Mouse (Mus musculus) lung, embryonic 16.5 days (tissue): ENCODE measurements at regions not wholly inside any gene's neighbourhood (a gene's known extent, or its start where the extent isn't known, plus 50 kb on each side); places are given as distances from the start of the nearest gene placed in this dataset.

ENCODE experiments used
- ATAC-seq: fragments of 200-750 bp; cut with Nextera tagmentation; 2 replicates; pipeline ENCODE4 v1.8.0; 2017; ENCODE audit warnings: low read depth, mild to moderate bottlenecking, moderate library complexity
- H3K27ac ChIP-seq: fragments of 300-500 bp; sonication (generic); 2 replicates; pipeline ENCODE4 v1.5.1; 2014; ENCODE audit warnings: mild to moderate bottlenecking, control low read depth, low read length
- H3K27me3 ChIP-seq: fragments of 300-500 bp; sonication (generic); 2 replicates; pipeline ENCODE4 v1.6.1; 2014; ENCODE audit warnings: low read depth, low read length, mixed read lengths; ENCODE audit not compliant: control insufficient read depth, insufficient read depth
- H3K36me3 ChIP-seq: fragments of 300-500 bp; sonication (generic); 2 replicates; pipeline ENCODE4 v1.6.1; 2014; ENCODE audit warnings: low read length; ENCODE audit not compliant: control insufficient read depth, insufficient read depth
- H3K4me1 ChIP-seq: fragments of 300-500 bp; sonication (generic); replicated peaks from 2 replicates; pipeline ENCODE4 v1.6.1; 2014; ENCODE audit warnings: low read length, mixed read lengths; ENCODE audit not compliant: control insufficient read depth, insufficient read depth
- H3K4me2 ChIP-seq: fragments of 300-500 bp; sonication (generic); 2 replicates; pipeline ENCODE4 v1.6.1; 2014; ENCODE audit warnings: low read depth, low read length, control low read depth
- H3K4me3 ChIP-seq: fragments of 300-500 bp; sonication (generic); 2 replicates; pipeline ENCODE4 v1.5.1; 2014; ENCODE audit warnings: mild to moderate bottlenecking, low read length, control low read depth
- H3K9ac ChIP-seq: fragments of 300-500 bp; sonication (generic); 2 replicates; pipeline ENCODE4 v1.6.1; 2014; ENCODE audit warnings: low read length, control low read depth
- H3K9me3 ChIP-seq: fragments of 300-500 bp; sonication (generic); 2 replicates; pipeline ENCODE4 v1.6.1; 2016; ENCODE audit warnings: low read length; ENCODE audit not compliant: control insufficient read depth
- WGBS: fragments of 180-500 bp; shearing (Covaris S2); extraction: QIAGEN DNeasy Blood & Tissue Kit; methylation state at CpG from one replicate; pipeline ENCODE4 v1.1.7; 2014; 5-methylcytosine and 5-hydroxymethylcytosine counted together

DNA sequence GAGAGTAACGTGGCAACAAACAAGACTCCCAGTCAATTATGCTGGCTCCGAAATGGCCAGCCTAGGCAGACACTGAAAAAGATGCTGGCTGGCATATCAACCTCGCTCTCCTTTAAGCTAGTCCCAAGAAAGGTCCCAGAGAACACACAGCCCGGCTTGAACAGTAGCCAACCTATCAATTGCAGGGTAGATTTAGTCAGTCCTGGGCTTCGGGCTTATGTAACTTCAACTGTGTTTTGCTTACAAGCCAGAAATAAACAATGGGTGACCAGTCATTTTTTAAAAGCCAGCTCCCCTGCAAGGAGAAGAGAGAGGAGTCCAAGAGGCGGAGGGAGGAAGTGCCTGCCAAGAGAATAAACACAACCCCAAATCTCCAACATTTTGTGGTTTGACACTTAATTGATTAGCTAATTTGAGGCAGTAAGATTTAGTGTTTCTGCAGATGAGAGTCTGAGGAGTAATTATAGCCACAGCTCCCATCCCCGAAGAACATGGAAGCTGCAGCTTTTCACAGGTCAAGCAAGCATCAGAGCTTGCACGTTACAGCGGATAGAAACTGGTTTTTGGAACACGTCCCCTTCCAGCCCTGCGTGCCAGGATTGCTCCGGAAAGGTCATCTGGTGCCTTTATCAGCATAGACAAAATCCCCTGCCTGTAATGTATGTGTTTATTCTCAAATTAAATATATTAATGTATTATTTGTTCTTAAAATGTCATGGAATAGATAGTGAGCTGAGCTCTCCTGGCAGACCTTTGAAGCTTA is 322.1 kb downstream of the Gm45692 start:
- no peaks in the 10 kb centered on the region for H3K9me3 ChIP-seq
- no peak overlapping the region for H3K4me3 ChIP-seq
- peak; percentile 69 for ATAC-seq
- WGBS, result 32% methylated on average over 12 of the region's 12 CpGs
- H3K27ac ChIP-seq, result no peak overlapping the region
- H3K4me2 ChIP-seq, result peak overlapping the region; percentile 8; the same call in 1 of the 2 replicates
- no peak overlapping the region for H3K9ac ChIP-seq
- no peaks in the 10 kb centered on the region for H3K27me3 ChIP-seq
- H3K36me3 ChIP-seq, result no peaks in the 10 kb centered on the region
- H3K4me1 ChIP-seq, result no peaks in the 10 kb centered on the region; the same call in none of the 2 replicates

DNA sequence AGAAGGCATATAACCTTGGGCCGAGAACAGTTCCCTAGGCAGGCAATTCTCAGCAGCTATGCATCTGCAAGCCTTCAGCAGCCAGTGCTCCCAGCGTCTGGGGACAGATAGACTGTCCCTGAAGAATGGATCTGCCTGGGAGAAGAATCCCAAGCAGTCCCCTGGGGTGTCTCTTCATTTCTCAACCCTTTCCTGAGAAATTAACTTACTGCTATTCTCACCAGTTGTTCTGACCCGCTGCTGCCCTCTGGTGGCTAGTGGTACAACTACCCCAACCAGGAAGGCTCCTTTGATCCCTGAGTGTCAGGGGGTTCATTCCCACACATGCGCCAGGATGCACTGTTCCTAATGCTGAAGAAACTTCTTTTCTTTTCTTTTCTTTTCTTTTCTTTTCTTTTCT is 323.7 kb downstream of the Gm45692 start:
- ATAC-seq, result 0 out of 2 replicates have a peak, but pooled peaks have one; percentile 10
- Histone ChIP-seq H3K27ac (no peak overlapping the region), H3K4me2 (no peak overlapping the region), H3K4me3 (no peak overlapping the region), H3K27me3 (no peaks in the 10 kb centered on the region), H3K9me3 (no peaks in the 10 kb centered on the region), H3K36me3 (no peaks in the 10 kb centered on the region), H3K4me1 (no peaks in the 10 kb centered on the region; the same call in none of the 2 replicates), H3K9ac (no peak overlapping the region)
- 48% methylated on average over 4 of the region's 4 CpGs for WGBS

DNA sequence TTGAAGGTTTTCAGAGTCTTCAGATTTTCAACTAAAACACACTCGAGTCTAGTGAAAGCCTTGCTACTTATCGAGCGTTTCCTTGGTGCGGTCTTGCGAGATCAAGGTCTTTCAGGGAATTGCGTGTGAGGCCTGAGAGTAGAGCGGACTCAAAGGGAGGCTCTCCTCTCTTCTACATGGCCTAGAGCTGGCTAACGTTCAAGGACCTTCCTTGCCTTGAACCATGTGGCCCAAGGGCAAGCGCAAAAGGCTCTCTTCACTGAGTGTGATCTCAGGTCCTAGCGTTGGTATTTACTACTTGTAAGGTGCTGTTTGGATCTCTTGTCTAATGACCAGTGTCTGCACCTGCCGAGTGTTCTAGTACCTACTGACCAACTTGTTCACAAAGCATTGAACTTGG is 324.4 kb downstream of the Gm45692 start:
- Histone ChIP-seq H3K4me1 (no peaks in the 10 kb centered on the region; the same call in none of the 2 replicates), H3K9ac (no peak overlapping the region), H3K4me2 (no peak overlapping the region), H3K36me3 (no peaks in the 10 kb centered on the region), H3K9me3 (no peaks in the 10 kb centered on the region), H3K27me3 (no peaks in the 10 kb centered on the region), H3K27ac (no peak overlapping the region), H3K4me3 (no peak overlapping the region)
- no peak for ATAC-seq
- WGBS, result 90% methylated on average over 11 of the region's 11 CpGs

DNA sequence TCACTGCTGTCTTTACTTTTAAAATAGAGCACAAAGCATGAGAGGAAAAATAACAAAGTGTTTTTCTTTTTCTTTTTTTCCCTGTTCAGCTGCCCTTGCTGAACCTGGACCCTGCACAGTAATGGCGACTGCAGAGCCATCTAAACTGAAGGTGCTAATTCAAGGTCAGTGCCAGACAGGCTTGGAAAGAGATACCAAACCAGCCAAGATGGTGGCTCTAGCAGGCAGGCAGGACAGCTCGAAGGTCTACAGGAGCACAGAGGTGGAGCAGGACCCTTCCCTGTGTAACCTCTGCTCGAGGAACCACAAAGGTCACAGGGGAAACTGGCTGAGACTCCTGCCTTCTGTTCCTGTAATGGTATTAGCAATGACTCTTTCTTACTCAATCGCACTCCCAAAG is 326.7 kb downstream of the Gm45692 start:
- no peak overlapping the region for H3K4me2 ChIP-seq
- H3K36me3 ChIP-seq, result no peaks in the 10 kb centered on the region
- no peak overlapping the region for H3K4me3 ChIP-seq
- no peaks in the 10 kb centered on the region; the same call in none of the 2 replicates for H3K4me1 ChIP-seq
- no peaks in the 10 kb centered on the region for H3K9me3 ChIP-seq
- H3K9ac ChIP-seq, result no peak overlapping the region
- no peaks in the 10 kb centered on the region for H3K27me3 ChIP-seq
- 73% methylated on average over 4 of the region's 4 CpGs for WGBS
- ATAC-seq, result no peak
- no peak overlapping the region for H3K27ac ChIP-seq

DNA sequence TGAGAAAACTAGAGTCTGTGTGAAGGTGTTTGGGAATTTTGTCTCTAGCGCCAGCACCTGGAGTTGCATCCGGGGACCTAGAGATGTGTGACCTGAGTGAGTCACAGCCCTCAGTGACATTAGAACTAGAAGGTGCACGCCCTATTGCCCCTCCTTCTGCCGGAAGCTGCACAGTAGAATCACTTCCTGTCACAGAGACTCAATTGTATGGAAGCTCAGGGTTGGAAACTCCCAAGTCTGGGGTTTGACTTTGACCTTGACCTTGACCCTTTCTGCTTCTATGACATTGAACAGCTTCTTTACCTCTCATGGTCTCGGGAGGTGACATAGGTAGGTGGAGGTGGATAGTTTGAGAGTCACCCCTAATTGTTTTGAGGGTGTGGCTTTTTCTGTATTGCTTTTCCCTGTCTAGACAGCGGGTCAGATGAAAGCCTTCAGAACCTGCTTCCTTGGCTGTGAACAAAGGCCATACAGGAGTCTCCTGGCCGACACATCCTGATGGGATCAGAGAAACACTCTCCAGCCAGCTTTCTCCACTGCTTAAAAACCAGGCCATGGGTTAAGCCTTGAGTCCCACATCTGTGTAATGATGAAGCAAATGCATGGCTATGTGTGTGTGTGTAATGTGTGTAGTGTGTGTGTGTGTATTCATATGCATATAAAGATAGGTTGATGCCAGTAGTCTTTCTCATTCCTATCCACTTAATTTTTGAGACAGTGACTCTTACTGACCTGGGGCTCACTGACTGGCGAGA is 328.7 kb downstream of the Gm45692 start:
- ATAC-seq, result no peak
- no peaks in the 10 kb centered on the region for H3K27me3 ChIP-seq
- WGBS, result 77% methylated on average over 8 of the region's 8 CpGs
- no peak overlapping the region for H3K9ac ChIP-seq
- no peak overlapping the region for H3K4me3 ChIP-seq
- H3K9me3 ChIP-seq, result no peaks in the 10 kb centered on the region
- H3K4me1 ChIP-seq, result no peaks in the 10 kb centered on the region; the same call in none of the 2 replicates
- H3K27ac ChIP-seq, result no peak overlapping the region
- no peaks in the 10 kb centered on the region for H3K36me3 ChIP-seq
- H3K4me2 ChIP-seq, result no peak overlapping the region

DNA sequence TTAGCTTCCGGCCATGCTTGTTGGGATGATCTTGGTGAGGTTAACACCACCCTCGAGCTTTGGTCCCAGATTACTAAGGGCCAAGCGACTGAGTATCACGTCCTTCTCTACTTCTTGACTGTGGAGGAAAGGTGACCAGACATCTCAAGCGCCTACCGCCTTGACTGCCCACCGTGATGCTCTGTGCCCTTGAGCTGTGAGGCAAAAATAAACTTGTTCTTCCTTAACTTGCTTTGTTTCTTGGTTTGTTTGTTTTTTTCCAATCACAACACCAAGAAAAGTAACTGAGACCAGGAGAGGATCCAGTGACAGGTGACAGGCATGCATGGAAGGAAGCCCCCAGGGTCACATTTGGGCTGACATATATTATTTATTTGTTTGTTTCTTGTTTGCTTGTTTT is 330.0 kb downstream of the Gm45692 start:
- no peak overlapping the region for H3K4me2 ChIP-seq
- no peak overlapping the region for H3K4me3 ChIP-seq
- WGBS, result 85% methylated on average over 7 of the region's 7 CpGs
- no peaks in the 10 kb centered on the region; the same call in none of the 2 replicates for H3K4me1 ChIP-seq
- no peak overlapping the region for H3K27ac ChIP-seq
- no peaks in the 10 kb centered on the region for H3K36me3 ChIP-seq
- H3K9me3 ChIP-seq, result no peaks in the 10 kb centered on the region
- ATAC-seq, result no peak
- no peak overlapping the region for H3K9ac ChIP-seq
- H3K27me3 ChIP-seq, result no peaks in the 10 kb centered on the region

DNA sequence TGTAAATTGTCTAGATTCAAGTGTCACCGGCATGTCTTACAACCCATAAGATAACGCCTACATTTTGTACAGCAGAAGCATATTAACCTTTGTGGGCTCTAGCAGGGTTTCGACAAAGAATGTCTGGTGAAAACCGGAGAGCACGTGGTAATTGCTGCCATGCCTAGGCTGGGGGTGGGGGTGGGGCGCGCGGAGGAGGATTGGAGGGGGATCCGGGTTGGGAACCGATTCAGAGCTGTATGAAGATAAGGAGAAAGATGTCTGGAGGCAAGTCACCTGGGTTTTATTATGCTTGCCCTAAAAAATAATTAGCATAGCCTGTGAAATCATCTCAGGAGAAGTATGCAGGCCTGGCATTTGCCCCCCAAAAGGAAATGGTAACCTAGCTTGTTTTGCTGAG is 331.2 kb downstream of the Gm45692 start:
- WGBS, result 40% methylated on average over 10 of the region's 10 CpGs
- no peaks in the 10 kb centered on the region for H3K9me3 ChIP-seq

DNA sequence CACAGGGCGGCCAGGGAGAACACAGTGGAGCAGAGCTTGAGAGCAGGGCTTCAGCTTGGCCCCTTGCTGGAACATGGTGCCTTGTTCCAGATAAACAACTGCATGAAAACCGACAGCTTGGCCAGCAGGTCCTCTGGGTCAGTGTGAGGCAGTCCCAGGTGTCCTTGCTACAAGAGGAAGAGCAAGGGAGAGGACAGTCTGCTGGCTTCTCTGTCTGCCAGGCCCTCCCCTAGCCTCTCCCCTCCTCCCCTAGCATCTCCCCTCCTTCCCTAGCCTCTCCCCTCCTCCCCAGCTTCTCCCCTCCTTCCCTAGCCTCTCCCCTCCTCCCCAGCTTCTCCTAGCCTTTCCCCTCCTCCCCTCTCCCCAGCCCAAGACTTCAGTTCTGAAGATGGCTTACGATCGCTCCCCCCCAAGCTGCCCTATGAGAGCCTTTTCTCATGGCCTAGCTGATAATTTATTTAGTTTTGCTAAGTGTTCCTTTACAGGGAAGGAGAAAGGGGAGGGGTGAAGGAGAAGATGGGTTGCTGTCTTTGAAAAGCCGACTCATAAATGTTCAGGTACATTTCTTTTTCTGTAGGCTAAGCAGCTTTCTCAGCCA is 333.7 kb downstream of the Gm45692 start:
- H3K4me1 ChIP-seq, result no peaks in the 10 kb centered on the region
- ATAC-seq, result no peak
- H3K27ac ChIP-seq, result no peak overlapping the region
- no peak overlapping the region for H3K4me2 ChIP-seq
- no peak overlapping the region for H3K4me3 ChIP-seq
- H3K9me3 ChIP-seq, result no peaks in the 10 kb centered on the region
- 36% methylated on average over 5 of the region's 5 CpGs for WGBS
- no peaks in the 10 kb centered on the region for H3K27me3 ChIP-seq
- H3K9ac ChIP-seq, result no peak overlapping the region
- no peaks in the 10 kb centered on the region for H3K36me3 ChIP-seq

More for the DNA sequence above, 331.2 kb downstream of the Gm45692 start:
- no peak for ATAC-seq
- no peak overlapping the region for H3K4me2 ChIP-seq
- no peaks in the 10 kb centered on the region for H3K27me3 ChIP-seq
- no peaks in the 10 kb centered on the region for H3K36me3 ChIP-seq
- H3K9ac ChIP-seq, result no peak overlapping the region
- no peak overlapping the region for H3K27ac ChIP-seq
- H3K4me1 ChIP-seq, result no peaks in the 10 kb centered on the region; the same call in none of the 2 replicates
- no peak overlapping the region for H3K4me3 ChIP-seq

DNA sequence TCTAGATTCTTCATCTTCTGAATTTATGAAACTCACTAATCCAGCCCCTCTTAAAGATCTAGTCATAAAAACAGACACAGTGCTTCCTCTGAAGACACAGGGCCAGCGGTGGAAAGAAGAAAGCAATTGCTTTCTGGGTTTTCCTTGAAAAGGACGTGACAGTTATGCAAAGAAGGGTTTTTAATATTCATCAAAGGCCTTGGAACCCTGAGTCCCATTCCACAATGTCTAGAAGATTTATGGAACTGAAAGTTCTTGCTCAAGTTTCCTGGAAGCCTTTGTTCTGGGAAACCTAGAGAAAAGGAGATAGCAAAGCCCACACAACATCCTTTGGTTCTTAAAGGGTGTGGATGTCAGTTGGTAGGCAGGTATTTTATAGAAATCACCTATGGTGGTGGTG is 346.0 kb downstream of the Gm45692 start:
- no peak overlapping the region for H3K27ac ChIP-seq
- WGBS, result 74% methylated on average over 2 of the region's 2 CpGs
- ATAC-seq, result no peak
- no peaks in the 10 kb centered on the region for H3K4me1 ChIP-seq
- H3K27me3 ChIP-seq, result no peaks in the 10 kb centered on the region
- H3K4me2 ChIP-seq, result no peak overlapping the region
- H3K36me3 ChIP-seq, result no peaks in the 10 kb centered on the region
- H3K9me3 ChIP-seq, result no peaks in the 10 kb centered on the region
- H3K4me3 ChIP-seq, result no peak overlapping the region
- no peak overlapping the region for H3K9ac ChIP-seq
